Mouse (Mus musculus) macrophage (primary cell): ENCODE results near the gene Psmb10. TPM values are rescaled to one million over a fixed set of nuclear protein-coding genes. Genes with fewer than 3 reads are reported as not detected.
A peak's percentile ranks its signal among the peaks of the same experiment; 100 is the strongest.
"Not testable (repeated sequence)": the region's sequence is repeated elsewhere in the genome, so short reads cannot be mapped to it uniquely, and the experiment has no call there.

ENCODE experiments used
- H3K27ac ChIP-seq: fragments of 350-480 bp; formaldehyde crosslinking; 2 replicates; pipeline ENCODE4 v1.9.0; 2021
- H3K36me3 ChIP-seq: fragments of 350-480 bp; formaldehyde crosslinking; 2 replicates; pipeline ENCODE4 v1.9.0; 2021; ENCODE audit errors: inconsistent target
- H3K4me3 ChIP-seq: fragments of 350-480 bp; formaldehyde crosslinking; 2 replicates; pipeline ENCODE4 v1.9.0; 2021; ENCODE audit errors: inconsistent target
- H3K79me2 ChIP-seq: fragments of 350-480 bp; formaldehyde crosslinking; 2 replicates; pipeline ENCODE4 v1.9.0; 2021; ENCODE audit errors: inconsistent target
- WGBS: methylation state at CpG from one replicate; pipeline ENCODE4 v1.1.7; 2026; ENCODE audit warnings: inconsistent platforms; ENCODE audit not compliant: missing documents; 5-methylcytosine and 5-hydroxymethylcytosine counted together
- polyA plus RNA-seq: library from polyadenylated mRNA; stranded (reverse); fragments of 250-400 nt; gene quantifications from 3 replicates; pipeline ENCODE4 v1.2.4, GENCODE M21; 2018; ENCODE audit warnings: inconsistent platforms
- total RNA-seq, 78 experiments: library from RNA; depleted of rRNA; stranded (reverse); fragments of 250-400 nt; gene quantifications; 1 replicate in 9 of 78; 2 replicates in 24 of 78; 3 replicates in 43 of 78; 4 replicates in 2 of 78; pipeline ENCODE4 v1.2.4; 2018; ENCODE audit warnings: inconsistent platforms in 56 of 78

The Psmb10 gene
- 100 to 1,000 TPM in 14 of 26 experiments, 10 to 100 TPM in 12; 22.7 to 248 (median 131) TPM for total RNA-seq (2018; cell fraction: chromatin; rRNA removed)
- 100 to 1,000 TPM; 153 to 669 (median 342) TPM for total RNA-seq (2018; cell fraction: cytosol; rRNA removed)
- 100 to 1,000 TPM in 19 of 26 experiments, 10 to 100 TPM in 7; 38.7 to 433 (median 199) TPM for total RNA-seq (2018; cell fraction: nucleus; rRNA removed)
- 51.8 to 210 TPM (median 105 TPM) in 3 replicates for polyA plus RNA-seq

- Histone ChIP-seq H3K79me2 (peaks cover 8% of the 10 kb centered on the region; the same call in 1 of the 2 replicates), H3K27ac (peak within 1 kb of the TSS; percentile 94), H3K36me3 (peaks cover 16% of the 10 kb centered on the region), H3K4me3 (peak within 1 kb of the TSS; percentile 98)
- 2% methylated on average over 4 of the region's 4 CpGs for WGBS
Observed at GRCm38 (mm10) chr8:105938306-105938669, at the start of gene Psmb10. Gene Psmb10, minus strand, starts transcription at chr8:105938444.

DNA sequence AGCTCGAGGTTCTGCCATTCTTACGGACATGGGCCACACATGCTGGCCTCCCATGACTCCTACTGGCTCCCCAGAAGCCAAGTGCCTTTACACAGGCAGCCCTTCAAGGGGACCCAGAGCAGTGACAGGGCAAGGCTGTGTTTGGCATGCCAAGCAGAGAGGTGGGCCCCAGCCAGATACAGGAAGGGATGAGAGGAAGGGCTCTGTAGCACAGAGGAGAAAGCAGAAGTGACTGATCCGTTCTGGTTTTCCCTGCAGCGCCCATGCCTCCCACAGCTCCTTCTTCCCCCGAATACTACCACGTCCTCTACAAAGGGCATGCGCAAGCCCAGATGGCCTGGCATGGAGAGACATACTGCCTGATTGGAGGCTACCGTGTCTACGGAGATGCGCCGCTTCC, 45.2 kb upstream of the Psmb10 start:
- peak overlapping the region; percentile 48 for H3K27ac ChIP-seq
- not testable (repeated sequence) for H3K79me2 ChIP-seq, H3K4me3 ChIP-seq
- H3K36me3 ChIP-seq: peaks cover 22% of the 10 kb centered on the region
- WGBS: 35% methylated on average over 5 of the region's 11 CpGs

GRCm38 (mm10) chr8:105981146-105981545, 42.9 kb upstream of the Psmb10 start:
- Histone ChIP-seq H3K4me3 (no peak overlapping the region), H3K36me3 (peaks cover 8% of the 10 kb centered on the region; the same call in 1 of the 2 replicates), H3K79me2 (no peaks in the 10 kb centered on the region), H3K27ac (no peak overlapping the region)
- 89% methylated on average over 1 of the region's 1 CpGs for WGBS

- 96% methylated on average over 14 of the region's 15 CpGs for WGBS
- Histone ChIP-seq H3K79me2 (no peaks in the 10 kb centered on the region), H3K36me3 (no peaks in the 10 kb centered on the region), H3K4me3 (no peak within 1 kb of the TSS), H3K27ac (no peak within 1 kb of the TSS)
Observed at GRCm38 (mm10) chr8:105979325-105979724, 41.1 kb upstream of the Psmb10 start, which contains the start of gene Dpep3. Gene Dpep3, minus strand, starts transcription at chr8:105979429.

GRCm38 (mm10) chr8:105975363-105975762, 37.1 kb upstream of the Psmb10 start:
- Histone ChIP-seq H3K36me3 (no peaks in the 10 kb centered on the region), H3K79me2 (no peaks in the 10 kb centered on the region), H3K4me3 (no peak overlapping the region), H3K27ac (no peak overlapping the region)
- 87% methylated on average over 7 of the region's 7 CpGs for WGBS

DNA sequence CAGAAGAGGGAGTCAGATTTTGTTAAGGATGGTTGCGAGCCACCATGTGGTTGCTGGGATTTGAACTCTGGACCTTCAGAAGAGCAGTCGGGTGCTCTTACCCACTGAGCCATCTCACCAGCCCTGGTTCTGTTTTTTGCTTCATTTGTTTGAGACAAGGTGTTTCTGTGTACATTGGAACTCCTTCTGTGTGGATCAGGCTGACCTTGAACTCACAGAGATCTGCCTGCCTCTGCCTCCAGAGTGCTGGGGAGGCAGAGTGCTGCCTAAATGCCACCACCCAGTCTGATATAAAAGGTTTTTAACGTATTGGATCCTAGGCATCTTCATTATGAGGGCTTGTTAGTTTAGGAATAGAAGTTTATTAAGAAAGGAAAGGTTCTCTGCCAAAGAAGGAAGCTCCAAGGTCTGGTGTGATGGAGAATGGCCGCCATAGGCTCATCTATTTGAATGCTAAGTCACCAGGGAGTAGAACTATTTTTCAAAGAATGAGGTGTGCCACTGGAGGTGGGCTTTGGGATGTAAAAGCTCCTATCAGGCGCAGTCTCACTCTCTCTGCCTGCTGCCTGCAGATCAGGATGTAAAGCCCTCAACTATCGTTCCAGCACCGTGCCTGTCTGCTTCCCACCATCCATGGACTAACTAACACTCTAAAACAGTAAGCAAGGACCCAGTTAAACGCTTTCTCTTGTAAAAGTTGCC, 32.9 kb upstream of the Psmb10 start:
- no peak overlapping the region for H3K4me3 ChIP-seq
- H3K79me2 ChIP-seq: no peaks in the 10 kb centered on the region
- no peak overlapping the region for H3K27ac ChIP-seq
- H3K36me3 ChIP-seq: no peaks in the 10 kb centered on the region
- WGBS: 87% methylated on average over 7 of the region's 8 CpGs

DNA sequence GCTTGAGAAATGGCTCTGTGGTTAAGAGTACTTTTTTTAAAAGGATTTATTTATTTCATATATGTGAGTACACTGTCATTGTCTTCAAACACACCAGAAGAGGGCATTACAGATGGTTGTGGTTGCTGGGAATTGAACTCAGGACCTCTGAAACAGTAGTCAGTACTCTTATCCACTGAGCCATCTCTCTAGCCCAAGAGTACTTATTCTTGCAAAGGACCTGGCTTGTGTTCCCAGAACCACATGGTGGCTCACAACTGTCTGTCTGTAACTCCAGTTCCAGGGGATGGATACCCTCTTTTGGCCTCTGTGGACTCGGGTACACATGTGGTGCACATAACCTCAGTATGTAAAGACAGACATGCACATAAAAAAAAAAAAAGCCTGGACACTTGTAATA, 31.1 kb upstream of the Psmb10 start:
- Histone ChIP-seq H3K36me3 (no peaks in the 10 kb centered on the region), H3K4me3 (no peak overlapping the region), H3K79me2 (peaks cover 11% of the 10 kb centered on the region), H3K27ac (no peak overlapping the region)
- 100% methylated on average over 1 of the region's 1 CpGs for WGBS

- peaks cover 36% of the 10 kb centered on the region for H3K79me2 ChIP-seq
- H3K4me3 ChIP-seq: no peak overlapping the region; the same call in 1 of the 2 replicates
- no peak overlapping the region for H3K27ac ChIP-seq
- no peaks in the 10 kb centered on the region for H3K36me3 ChIP-seq
- WGBS: 36% methylated on average over 19 of the region's 19 CpGs
Observed at GRCm38 (mm10) chr8:105966692-105967311, 28.6 kb upstream of the Psmb10 start.

- no peak within 1 kb of the TSS for H3K27ac ChIP-seq
Observed at GRCm38 (mm10) chr8:105965905-105966341, 27.7 kb upstream of the Psmb10 start, which contains the start of gene Slc12a4. Gene Slc12a4, minus strand, starts transcription at chr8:105966097.

DNA sequence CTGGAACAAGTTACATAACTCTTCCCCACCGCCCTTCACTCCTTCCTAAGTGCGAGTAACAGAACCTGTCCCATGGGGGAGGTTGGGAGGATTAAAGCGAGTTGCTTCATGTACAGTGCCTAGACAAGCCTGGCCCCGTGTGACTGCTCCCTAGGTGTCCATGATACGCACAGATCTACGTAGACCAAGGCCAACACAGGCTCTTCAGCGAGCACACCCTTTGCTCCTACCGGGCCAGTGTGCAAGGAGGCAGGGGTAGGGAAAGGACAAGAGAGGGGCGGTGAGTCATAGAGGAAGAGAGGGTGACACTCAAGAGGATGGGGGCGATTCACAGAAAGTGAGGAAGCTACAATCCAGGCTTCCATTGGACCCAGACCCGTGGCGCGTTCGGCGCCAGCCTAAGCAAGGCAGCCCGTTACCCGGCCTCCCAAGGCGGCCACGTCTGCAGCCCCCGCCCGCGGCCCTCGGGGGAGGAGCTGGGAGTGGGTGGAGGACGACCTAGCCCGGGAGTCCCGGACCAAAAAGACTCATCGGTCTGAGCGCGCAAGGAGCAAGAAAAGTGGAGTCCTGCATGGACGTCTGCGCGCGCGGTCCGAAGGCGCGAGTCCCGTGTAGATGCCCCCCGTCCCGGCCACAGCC, 27.1 kb upstream of the Psmb10 start:
- peak overlapping the region; percentile 44 for H3K4me3 ChIP-seq
- H3K79me2 ChIP-seq: peaks cover 47% of the 10 kb centered on the region
- 7% methylated on average over 40 of the region's 40 CpGs for WGBS
- H3K27ac ChIP-seq: no peak overlapping the region
- no peaks in the 10 kb centered on the region for H3K36me3 ChIP-seq

More at GRCm38 (mm10) chr8:105965905-105966341, 27.7 kb upstream of the Psmb10 start, which contains the start of gene Slc12a4:
- peak within 1 kb of the TSS; percentile 44 for H3K4me3 ChIP-seq
- H3K79me2 ChIP-seq: peaks cover 45% of the 10 kb centered on the region
- WGBS: 0% methylated on average over 35 of the region's 47 CpGs
- no peaks in the 10 kb centered on the region for H3K36me3 ChIP-seq

DNA sequence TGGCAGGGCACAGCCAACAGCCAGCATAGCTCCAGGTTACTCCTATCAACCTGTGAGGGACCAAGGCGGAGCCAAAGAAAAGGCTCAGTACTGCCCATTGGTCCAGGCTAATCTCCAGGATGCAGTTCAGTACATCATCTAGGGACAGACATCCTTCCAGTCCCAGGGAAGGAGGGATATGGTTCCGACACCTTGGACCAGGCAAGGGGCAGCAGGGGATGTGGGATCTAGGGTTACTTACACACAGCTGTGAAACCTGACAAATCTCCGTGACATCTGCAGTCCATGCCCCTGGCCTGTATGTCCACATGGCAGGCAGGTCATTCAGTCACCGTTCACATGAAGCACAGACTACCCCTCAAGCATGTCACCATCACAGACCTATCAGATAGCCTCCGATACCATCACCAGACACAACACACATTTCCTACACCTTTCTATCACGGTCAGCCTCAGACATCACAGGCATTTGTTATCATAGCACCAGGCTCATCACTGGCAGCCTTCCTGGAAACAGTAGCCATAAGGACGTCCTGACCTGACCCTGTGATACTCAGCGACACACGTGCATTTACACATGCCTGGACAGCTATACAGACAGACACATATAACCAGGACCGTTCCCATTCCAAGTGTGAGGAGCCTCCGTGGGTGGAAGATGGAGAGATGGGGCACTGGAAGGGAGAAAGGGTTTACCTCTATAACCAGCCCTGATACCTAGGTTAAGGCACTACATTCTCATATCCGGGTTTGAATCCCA, 26.4 kb upstream of the Psmb10 start:
- Histone ChIP-seq H3K27ac (no peak overlapping the region), H3K36me3 (no peaks in the 10 kb centered on the region), H3K4me3 (peak overlapping the region; percentile 44; the same call in 1 of the 2 replicates), H3K79me2 (peaks cover 47% of the 10 kb centered on the region)
- WGBS: 82% methylated on average over 12 of the region's 12 CpGs

DNA sequence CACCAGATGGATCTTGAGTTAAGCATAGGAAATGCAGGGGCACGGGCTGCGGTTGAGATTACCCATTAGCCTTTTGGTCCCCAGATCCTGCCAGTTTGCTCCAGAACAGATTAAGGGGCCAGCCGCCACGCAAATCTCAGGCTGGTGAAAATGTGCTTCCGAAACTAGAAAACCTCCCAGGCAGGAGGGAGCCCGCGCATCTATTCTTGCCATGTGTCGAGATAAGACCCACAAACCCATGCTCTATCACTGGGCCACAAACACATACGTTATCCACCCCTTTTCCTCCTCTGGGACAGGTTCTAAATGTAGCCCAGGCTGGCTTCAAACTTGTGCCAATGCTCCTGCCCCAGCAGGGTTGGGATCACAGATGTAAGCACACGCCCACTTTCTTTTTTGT, 23.3 kb upstream of the Psmb10 start:
- Histone ChIP-seq H3K36me3 (no peaks in the 10 kb centered on the region), H3K79me2 (peaks cover 47% of the 10 kb centered on the region), H3K4me3 (no peak overlapping the region), H3K27ac (no peak overlapping the region)
- 88% methylated on average over 10 of the region's 10 CpGs for WGBS

DNA sequence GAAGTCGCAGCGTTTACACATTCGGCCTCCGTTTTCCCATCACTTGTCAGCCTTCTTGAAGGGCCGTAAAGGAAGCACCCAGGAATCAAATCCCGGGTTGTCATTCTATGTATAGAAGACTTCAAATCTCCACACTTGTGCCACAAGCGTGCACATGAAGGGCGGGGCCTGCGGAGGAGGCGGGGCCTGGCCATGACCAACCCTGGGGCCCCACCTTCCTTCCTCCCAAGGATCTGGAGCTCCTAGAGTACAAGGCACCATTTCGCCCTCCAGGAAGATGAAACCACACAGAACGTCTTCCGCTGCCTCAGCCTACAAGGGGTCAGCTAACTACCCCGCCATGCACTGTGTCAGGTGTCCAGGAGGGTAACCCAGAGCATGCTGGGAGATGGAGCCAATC, 22.9 kb upstream of the Psmb10 start:
- Histone ChIP-seq H3K4me3 (no peak overlapping the region), H3K27ac (no peak overlapping the region), H3K36me3 (no peaks in the 10 kb centered on the region), H3K79me2 (peaks cover 47% of the 10 kb centered on the region)
- WGBS: 79% methylated on average over 14 of the region's 14 CpGs

DNA sequence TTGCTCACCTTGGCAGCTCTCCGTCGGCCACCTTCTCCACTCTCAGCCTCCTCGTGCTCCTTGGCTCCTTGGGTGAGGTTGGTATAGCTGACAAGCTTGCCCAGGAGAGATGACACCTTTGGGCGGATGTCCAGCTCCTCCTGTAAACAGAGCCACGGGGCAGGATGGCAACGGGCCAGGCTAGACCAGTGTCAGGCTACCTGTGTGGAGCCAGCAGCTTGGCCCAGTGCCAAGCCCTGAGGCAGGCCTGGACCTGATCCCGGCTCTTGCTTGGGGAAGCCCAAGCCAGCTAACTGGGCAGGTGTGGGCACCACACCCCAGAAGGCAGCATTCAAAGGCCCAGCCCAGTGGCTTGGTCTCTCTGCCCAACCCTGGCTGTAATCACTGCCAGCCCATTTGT, 21.1 kb upstream of the Psmb10 start:
- 85% methylated on average over 5 of the region's 7 CpGs for WGBS
- Histone ChIP-seq H3K36me3 (peaks cover 11% of the 10 kb centered on the region; the same call in 1 of the 2 replicates), H3K4me3 (no peak overlapping the region), H3K27ac (no peak overlapping the region), H3K79me2 (peaks cover 36% of the 10 kb centered on the region)
